ENCODE assay signal across 14 mouse cellular contexts in the genomic region with DNA sequence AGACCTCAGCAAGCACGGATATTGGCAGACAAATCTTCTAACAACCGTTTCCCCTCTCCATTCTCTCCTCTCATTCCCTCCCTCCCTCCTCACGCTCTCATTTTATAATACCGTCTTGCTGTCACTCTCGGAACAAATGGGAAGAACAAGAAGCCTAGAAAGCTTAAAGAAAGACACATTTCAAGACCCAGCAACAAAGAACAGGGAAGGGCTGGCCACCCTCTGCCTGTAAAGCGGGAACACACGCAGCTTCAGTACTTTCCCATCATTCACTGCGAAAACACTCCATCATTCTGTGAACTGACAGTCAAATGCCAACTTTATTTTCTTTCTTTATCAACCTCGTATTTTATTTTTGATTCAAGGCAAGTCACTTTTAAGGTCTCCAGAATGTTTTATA.
DNase-seq lines count a peak whose midpoint lies in the region; ATAC-seq and TF ChIP-seq lines count a peak whose summit lies in the region.
"Had no signal": no experiment of that assay in that cellular context is flagged by ENCODE, and none has a peak within 500 bp of the region (broad histone marks: within the 10 kb centered on the region; RNA-seq: fewer than 3 reads in every experiment).

No protein-coding gene starts in this region.

- ATAC-seq in forebrain, embryonic 14.5 days: no peak
- no peak for ATAC-seq in forebrain, embryonic 12.5 days (ENCODE audit: low FRiP score)
- peak; percentile 27; the same call in 1 of the 2 replicates for ATAC-seq in hindbrain, embryonic 16.5 days
- no peak for ATAC-seq in midbrain, postnatal 0 days (ENCODE audit: low FRiP score)
- no peak for ATAC-seq in frontal cortex, adult (ENCODE audit: low TSS enrichment)
- ATAC-seq: intestine, embryonic 16.5 days had no signal

- no peaks in the 10 kb centered on the region for H3K27me3 ChIP-seq in forebrain, embryonic 14.5 days (replicated peaks; ENCODE audit: control insufficient read depth, insufficient read depth, low read length)
- H3K27me3 ChIP-seq in forebrain, embryonic 12.5 days: no peaks in the 10 kb centered on the region
- no peaks in the 10 kb centered on the region for H3K27me3 ChIP-seq in hindbrain, embryonic 16.5 days (replicated peaks; ENCODE audit: control insufficient read depth, insufficient read depth, low read length)
- H3K27me3 ChIP-seq in midbrain, postnatal 0 days (ENCODE audit: insufficient read depth, low read length): no peaks in the 10 kb centered on the region
- H3K27me3 ChIP-seq: heart, embryonic 13.5 days; lung, embryonic 15.5 days had no signal

- H3K9me3 ChIP-seq in forebrain, embryonic 14.5 days (replicated peaks; ENCODE audit: control insufficient read depth, low read length): no peaks in the 10 kb centered on the region
- no peaks in the 10 kb centered on the region for H3K9me3 ChIP-seq in forebrain, embryonic 12.5 days
- no peaks in the 10 kb centered on the region for H3K9me3 ChIP-seq in hindbrain, embryonic 16.5 days (ENCODE audit: control insufficient read depth, low read length)
- H3K9me3 ChIP-seq in midbrain, postnatal 0 days (ENCODE audit: low read length): no peaks in the 10 kb centered on the region
- H3K9me3 ChIP-seq: heart, embryonic 13.5 days; lung, embryonic 15.5 days had no signal

- WGBS in forebrain, embryonic 14.5 days: 19% methylated on average over 9 of the region's 9 CpGs
- WGBS in forebrain, embryonic 12.5 days: 22% methylated on average over 9 of the region's 9 CpGs
- WGBS in hindbrain, embryonic 16.5 days: 16% methylated on average over 9 of the region's 9 CpGs
- WGBS in midbrain, postnatal 0 days: 14% methylated on average over 9 of the region's 9 CpGs

- H3K27ac ChIP-seq in forebrain, embryonic 14.5 days (ENCODE audit: low read depth, low read length): no peak overlapping the region
- no peak overlapping the region for H3K27ac ChIP-seq in forebrain, embryonic 12.5 days
- H3K27ac ChIP-seq in hindbrain, embryonic 16.5 days (ENCODE audit: low read depth, low read length): no peak overlapping the region
- no peak overlapping the region for H3K27ac ChIP-seq in midbrain, postnatal 0 days (ENCODE audit: low read depth, low read length)
- H3K27ac ChIP-seq: heart, embryonic 13.5 days; layer of hippocampus, adult 2 months; lung, embryonic 15.5 days had no signal

- no peak overlapping the region for H3K4me3 ChIP-seq in forebrain, embryonic 14.5 days (ENCODE audit: low read depth, low read length)
- H3K4me3 ChIP-seq in forebrain, embryonic 12.5 days (replicated peaks): no peak overlapping the region
- H3K4me3 ChIP-seq in hindbrain, embryonic 16.5 days (ENCODE audit: low read length): no peak overlapping the region; the same call in 1 of the 2 replicates
- no peak overlapping the region for H3K4me3 ChIP-seq in midbrain, postnatal 0 days (ENCODE audit: low read depth, low read length)
- H3K4me3 ChIP-seq: heart, embryonic 13.5 days; layer of hippocampus, adult 2 months; lung, embryonic 15.5 days had no signal

- no peak for TF ChIP-seq CTCF in midbrain, postnatal 0 days (IDR thresholded peaks at IDR 0.05)

- no peaks in the 10 kb centered on the region for H3K4me1 ChIP-seq in forebrain, embryonic 14.5 days (ENCODE audit: control insufficient read depth, insufficient read depth, low read length)
- 0 out of 2 replicates have a peak, but pooled peaks cover 3% of the 10 kb centered on the region for H3K4me1 ChIP-seq in forebrain, embryonic 12.5 days
- H3K4me1 ChIP-seq in hindbrain, embryonic 16.5 days (ENCODE audit: control insufficient read depth, insufficient read depth, low read depth, low read length): no peaks in the 10 kb centered on the region
- no peaks in the 10 kb centered on the region for H3K4me1 ChIP-seq in midbrain, postnatal 0 days (ENCODE audit: insufficient read depth, low read length)
- H3K4me1 ChIP-seq: heart, embryonic 13.5 days; lung, embryonic 15.5 days had no signal

- H3K9ac ChIP-seq in forebrain, embryonic 14.5 days (ENCODE audit: low read length): 0 out of 2 replicates have a peak overlapping the region, but pooled peaks have one; percentile 13
- H3K9ac ChIP-seq in forebrain, embryonic 12.5 days: no peak overlapping the region
- H3K9ac ChIP-seq in hindbrain, embryonic 16.5 days (ENCODE audit: low read depth, low read length): peak overlapping the region; percentile 31; the same call in 1 of the 2 replicates
- H3K9ac ChIP-seq in midbrain, postnatal 0 days (replicated peaks; ENCODE audit: low read length, poor library complexity, severe bottlenecking): no peak overlapping the region
- H3K9ac ChIP-seq: heart, embryonic 13.5 days; lung, embryonic 15.5 days had no signal

- peak; percentile 3 for DNase-seq in forebrain, embryonic 14.5 days (ENCODE audit: low spot score)
- peak; percentile 31 for DNase-seq in embryo, embryonic 11 days
- DNase-seq in midbrain, postnatal 0 days (ENCODE audit: low spot score): no peak
- no peak for DNase-seq in layer of hippocampus, adult 9-10 months (ENCODE audit: low spot score)
- DNase-seq in lung, postnatal 4 days: no peak
- DNase-seq: cerebellum, adult 2 months; thymus, adult 2 months had no signal

- no peaks in the 10 kb centered on the region for H3K36me3 ChIP-seq in forebrain, embryonic 14.5 days (ENCODE audit: control insufficient read depth, insufficient read depth, low read length)
- no peaks in the 10 kb centered on the region for H3K36me3 ChIP-seq in forebrain, embryonic 12.5 days (replicated peaks)
- no peaks in the 10 kb centered on the region for H3K36me3 ChIP-seq in hindbrain, embryonic 16.5 days (ENCODE audit: control insufficient read depth, insufficient read depth, low read length)
- H3K36me3 ChIP-seq in midbrain, postnatal 0 days (ENCODE audit: insufficient read depth, low read length): no peaks in the 10 kb centered on the region
- H3K36me3 ChIP-seq: heart, embryonic 13.5 days; lung, embryonic 15.5 days had no signal

- H3K4me2 ChIP-seq in forebrain, embryonic 14.5 days (ENCODE audit: low read length): no peak overlapping the region
- no peak overlapping the region for H3K4me2 ChIP-seq in forebrain, embryonic 12.5 days
- peak overlapping the region; percentile 43 for H3K4me2 ChIP-seq in hindbrain, embryonic 16.5 days (ENCODE audit: low read length)
- H3K4me2 ChIP-seq in midbrain, postnatal 0 days (ENCODE audit: low read depth, low read length, poor library complexity, severe bottlenecking): peak overlapping the region; percentile 18; the same call in 1 of the 2 replicates
- H3K4me2 ChIP-seq: heart, embryonic 13.5 days; lung, embryonic 15.5 days had no signal

Comparison
In these comparisons a context has a peak if more than half of its experiments do, and no peak if none do; other contexts are left out.
1. H3K9ac ChIP-seq: peak in forebrain, embryonic 14.5 days (single experiment) and hindbrain, embryonic 16.5 days (single experiment); none in forebrain, embryonic 12.5 days (single experiment) and midbrain, postnatal 0 days (single experiment).
2. DNase-seq: peak in forebrain, embryonic 14.5 days (single experiment) and embryo, embryonic 11 days (single experiment); none in midbrain, postnatal 0 days (single experiment), layer of hippocampus, adult 9-10 months (single experiment) and lung, postnatal 4 days (0 of 2).
3. H3K4me2 ChIP-seq: peak in hindbrain, embryonic 16.5 days (single experiment) and midbrain, postnatal 0 days (single experiment); none in forebrain, embryonic 14.5 days (single experiment) and forebrain, embryonic 12.5 days (single experiment).